Mouse (Mus musculus) embryonic facial prominence, embryonic 13.5 days (tissue): Measurements from ENCODE around the gene Adamts15. TPM values are rescaled to one million over a fixed set of nuclear protein-coding genes. Genes with fewer than 3 reads are reported as not detected.

ENCODE experiments used
- ATAC-seq: fragments of 200-750 bp; cut with Nextera tagmentation; 2 replicates; pipeline ENCODE4 v1.8.0; 2017; ENCODE audit warnings: low read depth; ENCODE audit not compliant: insufficient number of reproducible peaks, insufficient read depth, low FRiP score, low TSS enrichment
- H3K27ac ChIP-seq: fragments of 300-500 bp; sonication (generic); 2 replicates; pipeline ENCODE4 v1.5.1; 2015; ENCODE audit warnings: moderate library complexity, mild to moderate bottlenecking, inconsistent platforms
- H3K27me3 ChIP-seq: fragments of 300-500 bp; sonication (generic); 2 replicates; pipeline ENCODE4 v1.6.1; 2015; ENCODE audit warnings: mild to moderate bottlenecking, inconsistent platforms
- H3K36me3 ChIP-seq: fragments of 300-500 bp; sonication (generic); 2 replicates; pipeline ENCODE4 v1.6.1; 2015; ENCODE audit warnings: mild to moderate bottlenecking, inconsistent platforms
- H3K4me1 ChIP-seq: fragments of 300-500 bp; sonication (generic); 2 replicates; pipeline ENCODE4 v1.6.1; 2015; ENCODE audit warnings: inconsistent platforms
- H3K4me2 ChIP-seq: fragments of 300-500 bp; sonication (generic); 2 replicates; pipeline ENCODE4 v1.6.1; 2015; ENCODE audit warnings: moderate library complexity, mild to moderate bottlenecking, inconsistent platforms
- H3K4me3 ChIP-seq: fragments of 300-500 bp; sonication (generic); 2 replicates; pipeline ENCODE4 v1.5.1; 2015; ENCODE audit warnings: mild to moderate bottlenecking, inconsistent platforms
- H3K9ac ChIP-seq: fragments of 300-500 bp; sonication (generic); 2 replicates; pipeline ENCODE4 v1.6.1; 2015; ENCODE audit warnings: mild to moderate bottlenecking, inconsistent platforms
- H3K9me3 ChIP-seq: fragments of 300-500 bp; sonication (generic); 2 replicates; pipeline ENCODE4 v1.6.1; 2016; ENCODE audit warnings: inconsistent platforms
- WGBS: fragments of 180-500 bp; shearing (Covaris S2); methylation state at CpG from one replicate; pipeline ENCODE4 v1.1.7; 2015; ENCODE audit warnings: mixed read lengths; 5-methylcytosine and 5-hydroxymethylcytosine counted together
- polyA plus RNA-seq: library from polyadenylated mRNA; unstranded; fragments of >200 nt; fragmentation: Nextera tagmentation; extraction: Ambion mirVana; gene quantifications from 2 replicates; pipeline ENCODE4 v1.2.1, GENCODE M21; 2015

Adamts15 gene
- polyA plus RNA-seq, 1 experiment from 2014 or later, result 12.1 TPM

GRCm38 (mm10) chr9:30949422-30949821 lies 27.2 kb upstream of the Adamts15 start:
- H3K9ac ChIP-seq, result no peak overlapping the region
- H3K4me2 ChIP-seq, result no peak overlapping the region
- ATAC-seq, result no peak
- no peak overlapping the region for H3K27ac ChIP-seq
- H3K4me3 ChIP-seq, result no peak overlapping the region
- H3K4me1 ChIP-seq, result peaks cover 9% of the 10 kb centered on the region; the same call in 1 of the 2 replicates
- H3K27me3 ChIP-seq, result peaks cover 28% of the 10 kb centered on the region
- no peaks in the 10 kb centered on the region for H3K9me3 ChIP-seq
- WGBS, result 79% methylated on average over 3 of the region's 3 CpGs
- no peaks in the 10 kb centered on the region for H3K36me3 ChIP-seq

DNA sequence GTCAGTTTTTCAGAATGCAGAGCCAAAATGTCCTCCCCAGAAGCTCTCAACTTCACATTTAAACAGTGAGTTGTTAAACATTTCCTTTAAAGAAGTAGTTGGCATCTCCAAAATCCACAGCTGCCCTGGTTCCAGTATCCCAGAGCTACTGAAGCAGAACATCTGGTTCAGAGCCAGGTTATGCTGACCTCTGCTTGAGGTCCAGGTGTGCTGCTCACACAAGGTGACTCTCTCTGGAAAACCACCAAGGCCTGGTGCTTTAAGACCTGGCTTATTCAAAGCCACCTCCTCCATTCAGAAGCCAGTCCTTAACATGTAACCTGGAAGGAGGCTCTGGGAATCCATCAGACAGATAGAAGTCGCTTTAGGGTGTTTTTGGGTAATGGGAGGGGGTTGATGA lies 23.0 kb upstream of the Adamts15 start:
- no peak for ATAC-seq
- Histone ChIP-seq H3K36me3 (no peaks in the 10 kb centered on the region), H3K4me2 (no peak overlapping the region), H3K9ac (no peak overlapping the region), H3K27me3 (peaks cover 69% of the 10 kb centered on the region), H3K9me3 (no peaks in the 10 kb centered on the region), H3K27ac (no peak overlapping the region), H3K4me1 (peaks cover 23% of the 10 kb centered on the region), H3K4me3 (no peak overlapping the region)
- WGBS, result 67% methylated on average over 1 of the region's 1 CpGs

GRCm38 (mm10) chr9:30944234-30944633 lies 22.0 kb upstream of the Adamts15 start:
- H3K27ac ChIP-seq, result no peak overlapping the region
- peaks cover 69% of the 10 kb centered on the region for H3K27me3 ChIP-seq
- H3K9ac ChIP-seq, result no peak overlapping the region
- peak overlapping the region; percentile 100; the same call in 1 of the 2 replicates for H3K4me2 ChIP-seq
- ATAC-seq, result no peak
- no peaks in the 10 kb centered on the region for H3K36me3 ChIP-seq
- peaks cover 20% of the 10 kb centered on the region for H3K4me1 ChIP-seq
- peak overlapping the region; percentile 63; the same call in 1 of the 2 replicates for H3K4me3 ChIP-seq
- 22% methylated on average over 1 of the region's 1 CpGs for WGBS
- H3K9me3 ChIP-seq, result no peaks in the 10 kb centered on the region

- Histone ChIP-seq H3K9me3 (no peaks in the 10 kb centered on the region), H3K9ac (peak overlapping the region; percentile 73), H3K27me3 (peaks cover 72% of the 10 kb centered on the region), H3K4me3 (peak overlapping the region; percentile 63), H3K36me3 (no peaks in the 10 kb centered on the region), H3K4me2 (peak overlapping the region; percentile 100), H3K4me1 (peaks cover 20% of the 10 kb centered on the region), H3K27ac (no peak overlapping the region)
- under 1% methylated on average over 14 of the region's 14 CpGs for WGBS
- ATAC-seq, result no peak
These were observed 21.1 kb upstream of the Adamts15 start for GRCm38 (mm10) chr9:30943341-30943740.

GRCm38 (mm10) chr9:30942512-30943313 lies 20.5 kb upstream of the Adamts15 start, which contains the start of gene Adamts8:
TSS of gene Adamts8 (plus strand) at chr9:30942562.
- H3K4me2 ChIP-seq, result peak within 1 kb of the TSS; percentile 100
- H3K9me3 ChIP-seq, result no peaks in the 10 kb centered on the region
- peak within 1 kb of the TSS; percentile 63 for H3K4me3 ChIP-seq
- peaks cover 20% of the 10 kb centered on the region for H3K4me1 ChIP-seq
- under 1% methylated on average over 89 of the region's 96 CpGs for WGBS
- peak within 1 kb of the TSS; percentile 73 for H3K9ac ChIP-seq
- no peak within 1 kb of the TSS for H3K27ac ChIP-seq
- peak; percentile 58 for ATAC-seq
- peaks cover 72% of the 10 kb centered on the region for H3K27me3 ChIP-seq
- H3K36me3 ChIP-seq, result no peaks in the 10 kb centered on the region

- Histone ChIP-seq H3K9ac (no peak overlapping the region), H3K4me2 (no peak overlapping the region), H3K4me1 (peaks cover 23% of the 10 kb centered on the region), H3K27ac (no peak overlapping the region), H3K36me3 (no peaks in the 10 kb centered on the region), H3K27me3 (peaks cover 53% of the 10 kb centered on the region), H3K9me3 (no peaks in the 10 kb centered on the region), H3K4me3 (no peak overlapping the region)
- WGBS, result 6% methylated on average over 6 of the region's 6 CpGs
- no peak for ATAC-seq
These were observed 18.1 kb upstream of the Adamts15 start for GRCm38 (mm10) chr9:30940328-30940727.

GRCm38 (mm10) chr9:30936674-30937438 lies 14.6 kb upstream of the Adamts15 start:
- ATAC-seq, result 0 out of 2 replicates have a peak, but pooled peaks have one; percentile 43
- H3K36me3 ChIP-seq, result no peaks in the 10 kb centered on the region
- 22% methylated on average over 9 of the region's 9 CpGs for WGBS
- peaks cover 18% of the 10 kb centered on the region for H3K27me3 ChIP-seq
- H3K4me2 ChIP-seq, result peak overlapping the region; percentile 33
- H3K27ac ChIP-seq, result no peak overlapping the region
- H3K9me3 ChIP-seq, result no peaks in the 10 kb centered on the region
- H3K4me3 ChIP-seq, result no peak overlapping the region
- H3K4me1 ChIP-seq, result peaks cover 3% of the 10 kb centered on the region; the same call in 1 of the 2 replicates
- no peak overlapping the region for H3K9ac ChIP-seq

DNA sequence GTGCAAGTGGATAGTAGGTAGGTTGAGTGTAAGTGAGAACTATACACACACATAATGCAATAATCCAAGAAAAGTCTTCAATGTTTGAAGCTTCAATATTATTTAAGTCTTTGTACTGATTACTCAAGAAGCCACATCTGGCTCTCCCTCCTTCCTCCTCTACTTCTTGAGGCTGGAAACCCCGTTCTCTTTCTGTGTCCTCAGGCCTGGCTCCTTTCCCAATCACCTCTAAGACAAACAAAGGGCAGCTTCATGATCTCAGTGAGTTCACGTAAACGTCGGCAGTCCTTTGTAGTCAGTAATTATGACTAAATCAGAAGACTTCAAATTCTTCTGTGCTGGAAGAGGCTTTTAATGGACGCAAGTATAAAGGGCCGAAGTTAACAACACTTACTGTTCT lies 12.6 kb upstream of the Adamts15 start:
- Histone ChIP-seq H3K4me3 (no peak overlapping the region), H3K9ac (no peak overlapping the region), H3K9me3 (no peaks in the 10 kb centered on the region), H3K4me2 (no peak overlapping the region), H3K27me3 (0 out of 2 replicates have a peak, but pooled peaks cover 3% of the 10 kb centered on the region), H3K27ac (no peak overlapping the region), H3K4me1 (0 out of 2 replicates have a peak, but pooled peaks cover 3% of the 10 kb centered on the region), H3K36me3 (no peaks in the 10 kb centered on the region)
- ATAC-seq, result no peak
- WGBS, result 57% methylated on average over 6 of the region's 6 CpGs

DNA sequence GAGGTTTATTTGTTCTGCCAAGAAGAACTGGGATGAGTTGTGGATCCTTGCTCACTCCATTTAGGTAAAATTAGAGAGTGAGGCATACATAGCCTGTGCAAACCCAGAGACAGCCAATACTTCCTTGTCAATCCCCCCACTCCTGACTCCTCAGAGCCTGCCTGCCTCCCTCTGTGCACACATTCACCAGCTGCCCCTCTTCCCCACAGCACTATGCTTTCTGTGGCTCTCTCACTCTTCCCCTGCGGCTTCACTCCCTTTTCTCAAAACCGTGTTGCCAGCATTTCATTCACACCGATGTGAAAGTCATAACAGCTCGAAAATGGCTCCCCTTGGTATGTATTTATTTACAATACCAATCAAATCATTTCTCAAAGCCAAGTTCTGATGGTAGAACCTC lies 10.1 kb upstream of the Adamts15 start:
- no peak overlapping the region for H3K4me2 ChIP-seq
- no peaks in the 10 kb centered on the region for H3K36me3 ChIP-seq
- no peaks in the 10 kb centered on the region for H3K9me3 ChIP-seq
- H3K4me1 ChIP-seq, result 0 out of 2 replicates have a peak, but pooled peaks cover 3% of the 10 kb centered on the region
- 76% methylated on average over 4 of the region's 4 CpGs for WGBS
- no peaks in the 10 kb centered on the region for H3K27me3 ChIP-seq
- H3K27ac ChIP-seq, result no peak overlapping the region
- H3K4me3 ChIP-seq, result no peak overlapping the region
- no peak for ATAC-seq
- no peak overlapping the region for H3K9ac ChIP-seq

GRCm38 (mm10) chr9:30928759-30929158 lies 6.5 kb upstream of the Adamts15 start:
- no peak for ATAC-seq
- Histone ChIP-seq H3K9ac (no peak overlapping the region), H3K4me1 (no peaks in the 10 kb centered on the region), H3K4me3 (no peak overlapping the region), H3K9me3 (no peaks in the 10 kb centered on the region), H3K36me3 (no peaks in the 10 kb centered on the region), H3K4me2 (no peak overlapping the region), H3K27me3 (no peaks in the 10 kb centered on the region), H3K27ac (no peak overlapping the region)
- 88% methylated on average over 2 of the region's 2 CpGs for WGBS

GRCm38 (mm10) chr9:30921261-30922103 lies 770 bp downstream of the Adamts15 start:
- Histone ChIP-seq H3K27me3 (peaks cover 32% of the 10 kb centered on the region), H3K36me3 (no peaks in the 10 kb centered on the region), H3K4me3 (peak overlapping the region; percentile 64), H3K4me1 (peaks cover 35% of the 10 kb centered on the region), H3K4me2 (peak overlapping the region; percentile 97), H3K9me3 (no peaks in the 10 kb centered on the region), H3K27ac (no peak overlapping the region; the same call in 1 of the 2 replicates), H3K9ac (peak overlapping the region; percentile 74)
- ATAC-seq, result 0 out of 2 replicates have a peak, but pooled peaks have one; percentile 16
- 3% methylated on average over 56 of the region's 56 CpGs for WGBS
